Mouse (Mus musculus) ES-E14 (cell line): Measurements from ENCODE around the gene Birc6.

Experiments
- CHD2 ChIP-seq: IDR thresholded peaks from 2 replicates; pipeline ENCODE4 v1.6.1; 2014; ENCODE audit warnings: mild to moderate bottlenecking, low read depth, low read length, inconsistent platforms
- ZC3H11A ChIP-seq: IDR thresholded peaks from 2 replicates; pipeline ENCODE4 v1.6.1; 2012; ENCODE audit warnings: low read depth, mild to moderate bottlenecking, inconsistent platforms, low read length, borderline replicate concordance

DNA sequence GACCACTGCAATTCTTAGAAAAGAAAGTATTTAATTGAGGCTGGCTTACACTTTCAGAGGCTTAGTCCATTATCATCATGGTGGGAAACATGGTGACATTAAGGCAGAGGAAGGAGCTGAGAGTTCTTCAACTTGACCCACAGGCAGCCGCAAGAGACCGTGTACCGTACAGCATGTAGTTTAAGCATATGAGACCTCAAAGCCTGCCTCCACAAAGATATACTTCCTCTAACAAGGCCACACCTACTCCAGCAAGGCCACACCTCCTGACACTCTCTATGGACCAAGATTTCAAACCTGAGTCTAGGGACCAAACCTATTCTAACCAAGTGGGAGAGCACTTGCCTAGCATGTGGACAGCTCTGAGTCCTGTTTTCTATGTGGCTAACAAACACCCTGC is 19.5 kb upstream of the Birc6 start:
- TF ChIP-seq ZC3H11A (no peak), CHD2 (no peak)
